Mouse (Mus musculus) Patski (cell line): ENCODE measurements at regions not wholly inside any gene's neighbourhood (a gene's known extent, or its start where the extent isn't known, plus 50 kb on each side); places are given as distances from the start of the nearest gene placed in this dataset.

ENCODE experiments used
- ATAC-seq: fragments of 100-300 bp; one replicate; pipeline ENCODE4 v1.8.0; 2021
- CTCF ChIA-PET: fragments of 350-600 bp; sonication (Branson Sonifier 250); formaldehyde crosslinking; loops from one replicate; lab custom pipeline; 2022; ENCODE audit warnings: inconsistent platforms; lab: Charles Lee
- POLR2A ChIA-PET: fragments of 350-600 bp; sonication (Branson Sonifier 250); formaldehyde crosslinking; loops from one replicate; lab custom pipeline; 2022; ENCODE audit warnings: antibody characterized with exemption, inconsistent platforms; lab: Charles Lee
- DNase-seq: peaks from one replicate; pipeline ENCODE4 v3.0.0-alpha.2; 2011; ENCODE audit warnings: low read depth, low spot score
- H3K27me3 ChIP-seq: fragments of 371-371 bp; one replicate; pipeline ENCODE4 v1.5.1; 2021
- CTCF ChIP-seq: fragments of 100-300 bp; IDR thresholded peaks from one replicate; pipeline ENCODE4 v1.5.1; 2021
- in situ Hi-C: fragments of 300-500 bp; cut with MboI; formaldehyde crosslinking; loops from 3 replicates; pipeline ENCODE4 v1.11.1; 2018; ENCODE audit warnings: low pct_unique_long_range_greater_than_20kb, mixed read lengths

DNA sequence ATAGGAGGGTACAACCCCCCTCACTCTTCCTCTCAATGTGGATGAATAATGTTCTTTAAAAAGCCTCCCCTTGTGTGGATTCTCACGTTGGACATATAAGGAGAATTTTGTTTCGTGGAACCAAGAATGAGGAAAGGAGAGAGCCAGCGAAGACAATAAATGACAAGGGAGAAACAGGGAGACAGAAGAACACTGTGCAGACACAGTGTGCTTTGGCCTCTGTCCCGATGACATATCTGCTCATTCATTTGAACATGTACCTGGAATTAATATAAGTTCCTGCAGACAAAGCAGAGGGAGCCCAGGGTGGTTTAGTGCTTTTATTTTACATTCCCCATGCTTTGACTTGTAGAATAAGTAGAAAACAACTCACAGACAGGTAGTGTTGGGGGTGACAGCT, 370.3 kb upstream of the Smarca2 start:
- in situ Hi-C loops, result no loop called here
- peaks cover 14% of the 10 kb centered on the region for H3K27me3 ChIP-seq
- no peak for TF ChIP-seq CTCF
- ChIA-PET POLR2A (no interaction called here), CTCF (interaction anchor here (1.1 kb wide), 1 partner anchor 13 kb away, joined by 3 read pairs; no protein-coding TSS in a partner anchor)
- no peak for DNase-seq
- ATAC-seq, result no peak

DNA sequence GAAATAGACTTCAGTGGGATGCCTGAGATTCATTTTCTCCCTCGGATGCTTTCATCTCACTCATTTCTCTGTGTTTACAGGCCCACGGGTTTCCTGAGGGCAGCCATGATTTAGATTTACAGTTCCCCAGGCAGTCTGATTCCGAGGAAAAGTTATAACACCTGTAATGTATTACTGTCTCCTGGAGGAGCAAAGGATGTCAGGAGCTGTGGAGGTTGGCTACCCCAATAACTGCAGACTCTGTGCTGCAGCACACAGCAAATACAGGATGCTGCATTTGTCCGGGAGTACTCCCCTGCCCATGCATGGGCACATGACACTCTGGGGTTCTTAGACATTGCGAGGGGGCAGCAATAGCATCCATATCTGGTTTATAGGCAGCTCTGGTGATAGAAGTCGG, 360.8 kb upstream of the Smarca2 start:
- CTCF ChIA-PET, result no interaction called here
- DNase-seq, result no peak
- in situ Hi-C loops, result no loop called here
- POLR2A ChIA-PET, result no interaction called here
- TF ChIP-seq CTCF, result no peak
- no peak for ATAC-seq
- H3K27me3 ChIP-seq, result peaks cover 5% of the 10 kb centered on the region

DNA sequence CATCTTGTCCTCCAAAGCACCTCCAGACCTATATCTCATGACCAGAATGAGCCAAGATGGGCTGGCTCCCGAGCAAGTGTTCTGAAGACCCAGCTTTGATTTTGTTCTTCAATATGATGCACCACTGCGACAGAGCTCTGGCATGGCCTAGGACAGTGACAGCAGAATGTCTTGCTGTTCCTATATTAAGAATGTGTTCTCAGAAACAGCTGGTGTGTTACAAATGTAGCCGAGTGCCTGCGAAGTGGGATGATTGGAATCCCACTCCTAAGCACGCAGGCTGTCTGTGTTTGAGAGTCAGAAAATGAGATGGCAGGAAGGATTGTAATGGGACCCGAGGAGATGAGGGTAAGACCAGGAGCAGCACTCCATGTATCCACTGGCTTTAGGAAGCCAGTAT, 355.1 kb upstream of the Smarca2 start:
- DNase-seq, result no peak
- no peak for TF ChIP-seq CTCF
- in situ Hi-C loops, result no loop called here
- peaks cover 21% of the 10 kb centered on the region for H3K27me3 ChIP-seq
- ChIA-PET CTCF (no interaction called here), POLR2A (no interaction called here)
- ATAC-seq, result no peak

DNA sequence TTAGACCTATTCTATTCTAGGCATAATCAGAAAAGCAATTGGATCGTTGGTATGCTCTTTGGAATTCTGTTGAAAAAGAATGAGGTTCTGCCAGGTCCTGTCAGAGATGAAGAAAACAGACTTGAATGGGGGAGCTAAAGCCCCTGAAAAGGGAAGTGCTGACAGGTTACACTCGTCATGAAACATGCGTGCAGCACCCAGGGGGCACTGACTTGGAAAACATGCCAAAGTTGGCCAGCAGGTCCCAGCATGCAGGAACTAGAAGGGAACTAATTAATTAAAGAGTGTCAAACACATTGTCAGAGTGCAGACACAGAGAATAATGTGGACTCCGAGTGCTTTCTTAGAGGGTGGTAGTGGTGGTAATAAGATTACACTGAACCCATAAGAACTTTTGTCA, 346.2 kb upstream of the Smarca2 start:
- H3K27me3 ChIP-seq, result peaks cover 19% of the 10 kb centered on the region
- ATAC-seq, result no peak
- CTCF ChIA-PET, result no interaction called here
- DNase-seq, result no peak
- POLR2A ChIA-PET, result no interaction called here
- no peak for TF ChIP-seq CTCF
- in situ Hi-C loops, result no loop called here

DNA sequence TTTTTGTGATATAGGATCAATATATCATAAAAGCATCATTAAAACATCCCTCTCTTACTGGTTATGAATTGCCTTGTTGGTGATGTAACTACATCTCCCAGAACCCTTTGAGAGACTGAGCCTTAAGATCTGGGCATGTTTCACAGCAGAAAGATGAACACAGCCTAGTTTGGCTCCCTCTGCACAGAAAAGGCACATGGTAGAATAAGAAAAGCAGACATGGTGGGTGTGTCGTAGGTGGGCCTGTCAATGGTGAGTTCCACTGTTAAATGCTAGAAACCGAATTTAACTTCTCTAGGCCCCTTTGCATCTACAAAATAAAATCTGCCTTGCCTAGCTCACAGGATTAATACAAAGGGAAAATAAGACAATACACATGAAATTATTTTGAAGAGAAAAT, 343.3 kb upstream of the Smarca2 start:
- DNase-seq (no peak), ATAC-seq (no peak)
- in situ Hi-C loops, result no loop called here
- ChIA-PET POLR2A (no interaction called here), CTCF (no interaction called here)
- no peak for TF ChIP-seq CTCF
- H3K27me3 ChIP-seq, result peaks cover 19% of the 10 kb centered on the region

DNA sequence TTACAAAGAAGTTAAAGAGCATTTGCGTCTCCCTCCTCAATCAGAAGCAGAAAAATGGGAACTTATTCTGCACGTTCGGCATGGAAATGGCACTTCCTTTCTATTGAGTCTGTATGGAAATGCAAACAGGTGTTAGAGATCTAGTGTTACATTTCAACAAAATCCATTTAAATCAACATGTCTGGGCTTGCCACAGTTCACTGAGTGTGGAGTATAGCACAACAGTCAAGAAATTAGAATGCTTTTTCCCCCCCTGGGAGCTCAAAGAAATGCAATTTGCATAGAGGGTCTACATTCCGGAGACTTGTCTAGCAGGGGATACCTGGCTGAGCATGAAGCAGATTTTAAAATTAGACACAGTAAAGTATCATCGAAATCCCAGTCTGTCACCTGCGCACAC, 308.5 kb upstream of the Smarca2 start:
- POLR2A ChIA-PET, result no interaction called here
- CTCF ChIA-PET, result no interaction called here
- in situ Hi-C loops, result no loop called here
- no peak for TF ChIP-seq CTCF
- DNase-seq (no peak), ATAC-seq (no peak)
- peaks cover 12% of the 10 kb centered on the region for H3K27me3 ChIP-seq

DNA sequence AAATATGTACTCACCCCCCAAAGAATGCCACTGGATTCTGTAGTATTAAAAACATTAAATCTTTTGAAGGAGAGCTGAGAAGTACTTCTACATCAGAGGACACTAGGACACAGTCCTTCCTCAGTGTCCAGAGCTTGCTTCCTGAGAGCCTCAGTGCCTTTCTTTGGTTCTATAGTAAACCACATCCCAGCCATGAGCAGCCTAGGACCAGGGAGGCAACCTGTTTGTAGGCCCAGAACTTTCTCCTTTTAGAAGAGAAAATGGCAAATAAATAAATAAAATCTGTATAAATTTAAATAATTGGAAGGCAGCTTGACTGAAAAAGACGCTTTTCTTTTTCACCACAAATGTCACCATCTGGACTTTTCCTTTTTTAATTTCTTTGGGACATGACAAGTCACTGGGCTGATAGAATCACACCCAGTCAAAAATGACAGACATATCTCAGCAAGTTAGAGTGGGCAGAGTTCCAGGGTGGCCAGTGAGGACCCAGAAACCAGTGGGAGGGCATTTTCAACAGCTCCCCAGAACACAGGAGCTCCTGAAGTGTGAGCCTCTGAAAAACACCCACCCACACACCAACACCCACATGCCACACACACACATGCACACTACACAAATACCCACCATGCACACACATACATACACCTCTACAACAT, 296.2 kb upstream of the Smarca2 start:
- in situ Hi-C loops, result no loop called here
- DNase-seq, result no peak
- no peak for TF ChIP-seq CTCF
- no peak for ATAC-seq
- CTCF ChIA-PET, result no interaction called here
- H3K27me3 ChIP-seq, result peaks cover 13% of the 10 kb centered on the region
- POLR2A ChIA-PET, result no interaction called here

DNA sequence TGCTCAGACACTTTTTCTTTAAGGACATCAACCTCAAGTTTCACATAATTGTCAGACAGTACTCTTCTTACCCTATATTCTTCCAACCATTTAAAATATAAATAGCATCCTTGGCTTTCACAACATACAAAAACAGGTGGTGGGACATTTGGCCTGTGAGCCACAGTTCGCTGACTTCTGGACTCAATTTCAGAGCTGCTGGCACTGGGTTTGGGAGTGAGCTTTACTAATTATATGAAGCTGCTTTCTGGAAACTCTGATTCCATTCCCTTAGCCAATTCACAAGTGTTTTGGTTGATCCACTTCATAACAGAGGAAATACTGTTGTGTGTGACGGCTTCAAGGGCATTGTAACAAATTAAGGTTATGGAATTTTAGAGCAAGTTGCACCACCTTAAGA, 285.9 kb upstream of the Smarca2 start:
- no peak for DNase-seq
- TF ChIP-seq CTCF, result no peak
- in situ Hi-C loops, result no loop called here
- ChIA-PET CTCF (no interaction called here), POLR2A (interaction anchor here (0.6 kb wide), 1 partner anchor 309 kb away, joined by 3 read pairs; no protein-coding TSS in a partner anchor)
- no peak for ATAC-seq
- H3K27me3 ChIP-seq, result peaks cover 24% of the 10 kb centered on the region

DNA sequence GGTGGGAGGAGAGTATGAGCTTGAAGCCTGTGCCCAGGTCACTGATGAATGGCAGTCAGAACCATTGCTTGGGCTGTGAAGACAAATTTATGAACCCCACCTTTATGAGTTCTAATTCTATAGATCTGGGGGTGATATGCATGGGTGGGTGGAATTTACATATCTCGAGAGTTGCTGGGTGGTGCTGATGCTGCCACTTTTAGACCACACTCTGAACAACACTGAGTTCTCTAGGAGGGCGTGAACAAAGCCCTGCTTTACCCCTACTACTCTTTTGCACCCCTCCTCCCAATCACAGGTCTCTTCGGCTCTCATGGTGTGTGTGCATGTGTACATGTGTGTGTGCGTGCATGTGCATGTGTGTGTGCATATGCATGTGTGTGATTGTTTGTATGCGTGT, 281.2 kb upstream of the Smarca2 start:
- ATAC-seq (no peak), DNase-seq (no peak)
- ChIA-PET CTCF (no interaction called here), POLR2A (no interaction called here)
- H3K27me3 ChIP-seq, result peaks cover 12% of the 10 kb centered on the region
- in situ Hi-C loops, result no loop called here
- no peak for TF ChIP-seq CTCF

DNA sequence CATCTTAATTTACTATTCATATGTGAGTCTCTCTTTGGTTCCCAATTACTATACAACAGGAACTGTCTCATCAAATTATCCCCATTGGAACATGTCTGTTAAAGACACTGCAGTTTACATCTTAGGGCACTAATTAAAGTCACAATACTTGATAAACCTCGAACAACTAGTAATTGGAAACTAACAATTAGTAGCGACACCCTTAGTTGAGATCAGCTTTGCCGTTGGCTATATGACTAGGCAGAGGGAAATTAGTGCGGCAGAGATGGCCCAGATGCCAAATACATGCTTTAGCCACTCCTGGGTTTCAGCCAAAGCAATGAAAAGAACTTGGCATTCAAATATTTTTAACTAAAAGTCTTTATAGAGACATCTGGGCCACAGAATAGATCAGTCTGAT, 265.7 kb upstream of the Smarca2 start:
- peaks cover 65% of the 10 kb centered on the region for H3K27me3 ChIP-seq
- CTCF ChIA-PET, result no interaction called here
- no peak for DNase-seq
- no peak for TF ChIP-seq CTCF
- in situ Hi-C loops, result no loop called here
- POLR2A ChIA-PET, result no interaction called here
- no peak for ATAC-seq

DNA sequence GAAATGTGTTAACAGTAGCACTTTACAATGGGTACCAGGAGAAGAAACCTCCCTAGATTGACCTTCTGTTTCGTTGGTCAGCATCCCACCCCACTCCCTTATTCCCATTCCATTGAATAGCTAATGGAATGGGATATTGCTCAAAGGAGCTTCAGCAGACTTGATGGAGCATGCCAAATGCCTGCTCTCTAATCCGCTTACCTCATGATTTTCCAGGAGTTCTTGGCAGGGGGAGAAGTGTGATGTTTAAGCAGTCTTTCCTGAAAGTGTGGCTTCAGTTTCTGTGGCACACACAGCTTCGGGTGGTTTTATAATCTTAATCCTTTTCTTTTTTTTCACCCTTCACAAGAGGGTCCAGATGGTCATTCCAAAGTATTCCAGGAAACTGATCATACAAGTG, 264.7 kb upstream of the Smarca2 start:
- peaks cover 61% of the 10 kb centered on the region for H3K27me3 ChIP-seq
- no peak for ATAC-seq
- ChIA-PET POLR2A (no interaction called here), CTCF (no interaction called here)
- no peak for DNase-seq
- in situ Hi-C loops, result no loop called here
- TF ChIP-seq CTCF, result no peak

DNA sequence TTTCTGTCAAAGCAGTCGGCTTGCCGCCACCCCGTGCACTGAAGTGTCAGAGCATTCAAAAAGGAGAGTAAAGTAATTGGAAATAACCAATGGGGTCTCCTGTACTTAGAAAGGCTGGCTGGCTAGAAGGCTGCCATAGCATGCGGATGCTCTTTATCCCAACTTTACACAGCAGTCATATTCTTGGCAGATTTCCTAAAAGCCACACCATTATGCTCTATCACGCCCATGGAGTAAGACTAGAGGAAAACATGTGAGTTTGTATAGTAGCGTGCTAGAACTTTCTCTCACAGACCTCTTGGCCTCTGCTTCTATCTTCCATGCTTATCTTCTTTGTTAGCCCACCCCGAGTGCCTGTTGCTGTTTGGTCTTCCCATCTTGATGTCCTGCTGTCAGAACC, 249.8 kb upstream of the Smarca2 start:
- CTCF ChIA-PET, result no interaction called here
- DNase-seq (no peak), ATAC-seq (no peak)
- in situ Hi-C loops, result no loop called here
- POLR2A ChIA-PET, result no interaction called here
- TF ChIP-seq CTCF, result no peak
- peaks cover 30% of the 10 kb centered on the region for H3K27me3 ChIP-seq
